Mouse (Mus musculus) mature B cell (primary cell): ENCODE data around the gene Aff2.

Source experiments
- in situ Hi-C: fragments of 300-500 bp; cut with MboI; formaldehyde crosslinking; loops from 2 replicates; pipeline ENCODE4 v1.14.3; 2019

The Aff2 gene

DNA sequence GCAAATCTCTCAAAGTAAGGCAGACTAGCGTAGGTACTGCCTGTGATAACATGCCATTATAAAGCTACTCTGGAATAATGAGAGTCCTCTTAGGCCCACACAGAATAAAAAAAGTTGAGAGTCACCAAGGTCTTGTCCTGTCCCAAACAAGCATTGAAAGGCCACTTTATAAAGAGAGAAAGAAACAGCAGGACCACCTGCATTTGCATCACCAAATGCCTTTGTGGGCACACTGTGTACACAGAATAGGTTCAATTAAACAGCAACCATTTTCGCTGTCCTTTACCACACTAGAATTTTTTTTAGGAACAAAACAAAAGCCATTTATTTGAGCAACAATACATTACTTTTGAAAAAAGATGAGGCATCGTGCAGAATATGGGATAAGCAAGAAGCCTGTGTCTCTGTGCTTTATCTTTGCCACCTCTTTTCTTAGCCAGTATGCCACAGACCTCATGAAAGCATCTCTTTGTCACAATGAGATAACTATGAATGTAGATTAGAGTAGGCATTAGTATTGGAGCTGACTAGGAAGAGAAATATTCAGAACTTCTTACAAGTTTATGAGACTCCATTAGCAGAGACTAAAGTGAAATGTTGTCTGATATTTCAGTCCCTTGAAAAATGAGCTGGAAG is 385.0 kb downstream of the Aff2 start:
- in situ Hi-C loops: no loop called here

DNA sequence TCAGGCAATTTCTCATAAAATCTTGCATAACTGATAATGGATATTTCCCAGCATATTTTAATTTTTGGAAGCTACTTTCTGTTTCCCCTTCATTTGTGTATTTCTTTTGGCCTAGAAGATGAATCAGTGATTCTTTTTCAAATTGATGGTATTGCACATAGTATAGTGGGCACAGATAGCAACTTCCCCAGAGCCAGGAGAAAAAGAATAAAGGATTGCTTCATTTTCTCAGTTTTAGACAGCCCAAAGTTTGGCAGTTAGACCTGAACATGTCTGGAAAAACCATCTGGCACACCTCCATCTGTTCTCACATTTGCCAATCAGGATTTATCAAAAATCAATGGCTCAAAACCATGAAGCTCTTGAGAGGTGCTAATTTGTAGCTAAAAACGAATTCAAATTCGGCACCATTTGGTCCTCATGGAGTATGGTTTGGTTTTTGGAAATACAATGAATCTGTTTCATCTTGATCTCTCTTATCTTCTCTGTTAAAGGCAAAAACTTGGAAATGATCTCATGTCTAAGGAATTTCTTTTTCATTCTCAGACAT is 441.9 kb downstream of the Aff2 start:
- in situ Hi-C loops: no loop called here

DNA sequence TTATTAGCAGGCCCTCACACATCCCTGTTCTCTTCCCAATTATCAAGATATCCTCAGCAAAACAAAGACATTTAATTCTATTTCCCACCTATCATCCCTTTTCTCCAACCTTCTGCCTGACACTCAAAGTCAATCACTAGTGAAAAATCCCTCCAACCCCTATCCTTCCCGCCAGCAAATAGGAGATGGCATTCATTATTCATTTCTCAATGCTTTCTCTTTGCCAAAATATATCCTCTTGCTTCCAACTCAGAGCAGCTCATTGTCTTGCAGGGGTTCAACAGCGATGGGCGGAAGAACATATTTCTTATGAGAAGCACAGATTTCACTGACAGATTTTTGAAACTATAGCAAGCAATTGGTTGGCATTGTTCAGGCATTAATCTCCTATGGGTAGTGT is 442.4 kb downstream of the Aff2 start:
- in situ Hi-C loops: no loop called here

DNA sequence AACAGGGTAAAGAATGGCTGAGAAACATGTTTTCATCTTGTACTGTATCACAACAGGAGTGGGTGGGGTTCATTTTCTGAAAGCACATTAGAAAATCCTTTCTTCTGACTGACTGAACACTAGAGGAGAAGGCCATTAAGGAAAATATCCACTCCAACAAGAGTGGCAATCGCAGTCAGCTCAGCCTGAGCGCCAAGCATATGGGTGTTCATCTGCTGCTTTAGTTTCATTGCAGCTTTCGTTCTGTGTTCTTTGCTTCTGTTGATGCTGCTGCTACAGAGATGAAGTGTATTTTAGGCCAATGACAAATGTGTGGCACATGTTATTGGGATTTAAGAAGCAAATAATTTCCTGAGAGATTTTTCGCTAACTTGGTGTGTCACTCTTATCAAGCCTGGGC is 451.7 kb downstream of the Aff2 start:
- in situ Hi-C loops: no loop called here

DNA sequence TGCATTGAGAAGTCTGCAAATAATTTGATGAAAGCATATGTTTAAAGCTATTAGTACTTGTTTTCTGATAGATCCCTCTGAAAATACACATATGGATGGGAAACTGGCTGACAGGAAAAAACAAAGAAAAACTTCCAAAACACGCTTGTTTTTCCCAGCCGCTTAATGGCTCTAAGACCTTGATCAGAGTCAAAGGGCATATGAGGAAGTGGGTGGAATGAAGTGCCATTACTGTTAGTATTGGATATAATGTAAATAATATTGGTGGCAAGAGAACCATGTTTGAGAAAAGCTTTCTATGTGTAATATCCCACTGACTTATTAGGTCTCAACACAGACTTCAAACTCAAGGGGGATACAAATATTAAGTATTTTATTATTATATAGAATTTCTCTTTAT is 455.0 kb downstream of the Aff2 start:
- in situ Hi-C loops: no loop called here

DNA sequence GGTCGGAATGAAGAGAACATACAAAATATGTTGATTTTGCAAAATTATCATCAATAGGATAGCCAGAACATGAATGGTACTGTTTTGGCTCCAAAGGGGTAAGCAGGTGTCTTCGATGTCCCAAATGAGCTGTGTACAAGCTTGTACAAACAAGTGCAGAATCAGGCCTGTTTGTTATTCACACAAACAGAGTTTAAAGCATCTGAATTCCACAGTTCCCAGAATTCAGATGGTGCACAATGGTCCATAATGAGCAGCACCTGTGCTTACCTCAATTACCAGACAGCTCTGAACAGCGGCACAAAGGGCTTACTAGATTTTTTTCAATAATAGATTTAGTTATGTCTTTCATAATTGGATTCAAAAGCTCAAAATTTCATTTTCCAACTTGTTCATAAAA is 457.6 kb downstream of the Aff2 start:
- in situ Hi-C loops: no loop called here

DNA sequence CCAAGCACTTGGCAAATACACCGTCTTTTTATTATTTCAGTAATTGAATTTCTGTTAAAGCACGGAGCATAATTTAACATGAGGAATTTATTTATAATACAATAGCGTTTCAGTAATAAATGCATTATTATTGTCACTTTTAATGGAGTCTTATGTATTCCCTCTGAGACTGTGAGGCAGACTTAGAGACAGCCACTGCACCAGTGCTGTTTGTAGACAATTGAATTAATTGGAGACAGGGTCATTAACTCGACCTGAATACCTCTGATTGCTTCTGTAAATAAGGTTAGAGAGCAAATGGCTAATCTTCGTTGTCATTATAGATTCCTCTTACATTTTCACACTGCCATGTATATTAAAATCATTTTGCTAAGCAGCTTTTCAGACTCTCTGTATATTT is 458.1 kb downstream of the Aff2 start:
- in situ Hi-C loops: no loop called here

DNA sequence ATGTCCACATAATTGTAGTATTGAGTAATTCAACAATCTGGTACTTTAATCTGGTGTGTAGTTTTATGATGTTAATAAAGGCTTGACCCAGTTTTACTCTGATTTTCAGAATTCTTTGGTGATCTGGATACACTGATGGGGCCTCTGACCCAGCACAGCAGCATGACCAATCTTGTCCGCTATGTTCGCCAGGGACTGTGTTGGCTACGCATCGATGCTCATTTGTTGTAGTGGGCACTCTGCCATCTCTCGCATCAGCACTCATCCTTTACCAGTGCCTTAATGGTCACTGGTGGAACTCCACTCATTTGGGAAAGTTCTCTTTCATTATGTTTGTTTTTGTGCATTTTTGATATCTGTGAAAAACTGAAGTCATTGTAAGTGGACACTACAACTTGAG is 507.5 kb downstream of the Aff2 start:
- in situ Hi-C loops: no loop called here

DNA sequence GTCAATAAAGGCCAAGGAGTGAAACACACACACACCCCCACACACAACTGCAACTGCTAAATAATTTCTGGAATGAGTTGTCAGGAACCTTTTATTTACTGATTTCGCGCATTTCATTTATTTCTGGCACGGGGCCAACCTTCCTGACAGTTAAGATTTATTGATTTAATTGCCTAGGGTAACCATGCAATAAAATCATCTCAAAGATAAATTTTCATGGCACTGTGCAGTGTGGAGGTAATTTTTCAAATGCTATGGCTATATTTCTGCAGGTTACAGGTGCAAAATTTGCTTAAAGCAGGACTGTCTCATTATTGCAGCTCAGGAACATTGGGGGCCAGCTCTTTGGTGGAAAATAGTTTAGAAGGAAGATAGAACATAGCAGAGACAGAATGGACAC is 531.6 kb downstream of the Aff2 start:
- in situ Hi-C loops: no loop called here
